Mouse (Mus musculus) myocyte (in vitro differentiated cells): ENCODE measurements around the gene Klhdc8a.
"Not testable (repeated sequence)": the region's sequence is repeated elsewhere in the genome, so short reads cannot be mapped to it uniquely, and the experiment has no call there.

Experiments used
- CEBPB ChIP-seq: IDR thresholded peaks from 2 replicates; pipeline ENCODE4 v1.6.1; 2011; ENCODE audit warnings: mild to moderate bottlenecking, moderate library complexity; ENCODE audit not compliant: poor library complexity, insufficient read depth, severe bottlenecking
- MAX ChIP-seq: IDR thresholded peaks from one replicate; pipeline ENCODE4 v1.6.1; 2011; ENCODE audit warnings: low read depth, mild to moderate bottlenecking, control low read depth
- MYOD1 ChIP-seq, 3 experiments: IDR thresholded peaks; one replicate each; pipeline ENCODE4 v1.6.1; 2011; ENCODE audit warnings: control low read depth in 2 of 3, low read depth in 2 of 3, mild to moderate bottlenecking in 2 of 3, moderate library complexity in 1 of 3; ENCODE audit not compliant: insufficient read length in 2 of 3, control insufficient read depth in 1 of 3
- MYOG ChIP-seq, 3 experiments: IDR thresholded peaks; one replicate each; pipeline ENCODE4 v1.6.1; 2011; ENCODE audit warnings: control low read depth in 2 of 3, low read depth in 2 of 3, mild to moderate bottlenecking in 2 of 3; ENCODE audit not compliant: insufficient read length in 2 of 3, control insufficient read depth in 1 of 3, insufficient read depth in 1 of 3
- POLR2A ChIP-seq: IDR thresholded peaks from one replicate; pipeline ENCODE4 v1.6.1; 2011; ENCODE audit warnings: low read depth, mild to moderate bottlenecking, control low read depth, moderate library complexity; ENCODE audit not compliant: insufficient read length
- POLR2AphosphoS2 ChIP-seq: IDR thresholded peaks from one replicate; pipeline ENCODE4 v1.6.1; 2011; ENCODE audit warnings: low read depth, control low read depth; ENCODE audit not compliant: insufficient read length
- TCF12 ChIP-seq: IDR thresholded peaks from one replicate; pipeline ENCODE4 v1.6.1; 2011; ENCODE audit warnings: mild to moderate bottlenecking, control low read depth; ENCODE audit not compliant: poor library complexity, insufficient read depth, severe bottlenecking
- TCF3 ChIP-seq: IDR thresholded peaks from one replicate; pipeline ENCODE4 v1.6.1; 2011; ENCODE audit warnings: low read depth, control low read depth; ENCODE audit not compliant: insufficient read length
- USF1 ChIP-seq: IDR thresholded peaks from one replicate; pipeline ENCODE4 v1.6.1; 2011; ENCODE audit warnings: low read depth, mild to moderate bottlenecking, control low read depth, moderate library complexity

DNA sequence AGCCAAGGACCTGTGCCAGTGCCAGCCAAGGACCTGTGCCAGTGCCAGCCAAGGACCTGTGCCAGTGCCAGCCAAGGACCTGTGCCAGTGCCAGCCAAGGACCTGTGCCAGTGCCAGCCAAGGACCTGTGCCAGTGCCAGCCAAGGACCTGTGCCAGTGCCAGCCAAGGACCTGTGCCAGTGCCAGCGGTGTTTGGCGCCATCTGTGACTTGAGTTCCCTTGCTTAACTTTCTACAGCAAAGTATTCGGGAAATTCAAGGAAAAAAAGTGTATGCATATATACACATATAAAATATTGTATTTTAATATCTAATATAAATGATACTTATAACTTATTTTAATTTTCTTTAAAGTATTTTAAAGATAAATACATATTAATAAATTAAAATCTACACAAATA lies 51.2 kb downstream of the Klhdc8a start:
- TF ChIP-seq USF1; POLR2A; TCF3; MYOG (IDR thresholded peaks at IDR 0.05; ENCODE audit: control insufficient read depth in 1 of 3, insufficient read depth in 1 of 3, insufficient read length in 2 of 3, low read depth in 2 of 3); MAX; POLR2AphosphoS2; TCF12; CEBPB; MYOD1 (IDR thresholded peaks at IDR 0.05; ENCODE audit: control insufficient read depth in 1 of 3, insufficient read length in 2 of 3, low read depth in 2 of 3): not testable (repeated sequence)
